ENCODE assay signal across 10 mouse cellular contexts in genomic region chr12:77177303-77177702, GRCm38 (mm10).
DNase-seq lines count a peak whose midpoint lies in the region; ATAC-seq and TF ChIP-seq lines count a peak whose summit lies in the region.
"Had no signal": no experiment of that assay in that cellular context is flagged by ENCODE, and none has a peak within 500 bp of the region (broad histone marks: within the 10 kb centered on the region; RNA-seq: fewer than 3 reads in every experiment).

No protein-coding gene starts in this region.

- no peaks in the 10 kb centered on the region for H3K36me3 ChIP-seq in spleen, adult 2 months (ENCODE audit: control insufficient read depth, insufficient read depth, low read length)
- no peaks in the 10 kb centered on the region for H3K36me3 ChIP-seq in limb, embryonic 11.5 days (ENCODE audit: control insufficient read depth, insufficient read depth, low read length)
- H3K36me3 ChIP-seq: heart, embryonic 12.5 days; liver, embryonic 13.5 days had no signal

- H3K4me3 ChIP-seq in spleen, adult 2 months (ENCODE audit: extremely low read depth, insufficient read depth, insufficient read length) = no peak overlapping the region
- no peak overlapping the region for H3K4me3 ChIP-seq in limb, embryonic 11.5 days (ENCODE audit: low read depth, low read length)
- H3K4me3 ChIP-seq in gastrocnemius, adult 2 months = no peak overlapping the region
- H3K4me3 ChIP-seq: heart, embryonic 12.5 days; liver, embryonic 13.5 days had no signal

- no peak for TF ChIP-seq POLR2A in spleen, adult 2 months (IDR thresholded peaks at IDR 0.05; ENCODE audit: low read depth, low read length)

- WGBS in spleen, adult 2 months = 16% methylated on average over 3 of the region's 3 CpGs
- 54% methylated on average over 3 of the region's 3 CpGs for WGBS in limb, embryonic 11.5 days

- no peaks in the 10 kb centered on the region for H3K27me3 ChIP-seq in spleen, adult 2 months (ENCODE audit: control insufficient read depth, insufficient read depth, low read length)
- no peaks in the 10 kb centered on the region for H3K27me3 ChIP-seq in limb, embryonic 11.5 days (ENCODE audit: control insufficient read depth, insufficient read depth, low read length)
- H3K27me3 ChIP-seq: heart, embryonic 12.5 days; liver, embryonic 13.5 days had no signal

- DNase-seq in spleen, adult 2 months (ENCODE audit: low read depth in 1 of 2, low spot score in 2 of 2) = peak; percentile 30 to 34
- DNase-seq in spleen, postnatal 14 days (ENCODE audit: low spot score in 2 of 2) = no peak
- DNase-seq in limb, embryonic 11.5 days (ENCODE audit: low spot score) = peak; percentile 28
- DNase-seq in yolk sac, embryonic 10.5 days (ENCODE audit: low spot score) = peak; percentile 21
- no peak for DNase-seq in heart, postnatal 25 days (ENCODE audit: low spot score)
- no peak for DNase-seq in gastrocnemius, adult 2 months
- DNase-seq: cerebellum, adult 11-12 months; liver, embryonic 13.5 days had no signal

- peaks cover 10% of the 10 kb centered on the region for H3K4me1 ChIP-seq in spleen, adult 2 months (ENCODE audit: control insufficient read depth, insufficient read depth, insufficient read length)
- H3K4me1 ChIP-seq in limb, embryonic 11.5 days (ENCODE audit: control insufficient read depth, insufficient read depth, low read length) = peaks cover 4% of the 10 kb centered on the region; the same call in 1 of the 2 replicates

- ATAC-seq in activated CD4-positive, CD25-positive, alpha-beta regulatory T cell, adult 4 months = peak; percentile 50
- no peak for ATAC-seq in limb, embryonic 11.5 days (ENCODE audit: insufficient number of reproducible peaks, low FRiP score, low TSS enrichment, low read depth)

- H3K4me2 ChIP-seq in limb, embryonic 11.5 days (ENCODE audit: low read depth, severe bottlenecking) = no peak overlapping the region
- H3K4me2 ChIP-seq: heart, embryonic 12.5 days; liver, embryonic 13.5 days had no signal

- TF ChIP-seq CTCF in spleen, adult 2 months (IDR thresholded peaks at IDR 0.05; ENCODE audit: extremely low read depth, insufficient read depth, insufficient read length, insufficient replicate concordance) = no peak
- no peak for TF ChIP-seq CTCF in gastrocnemius, adult 2 months (IDR thresholded peaks at IDR 0.05)

- no peak overlapping the region for H3K27ac ChIP-seq in spleen, adult 2 months (ENCODE audit: insufficient read depth, low read length)
- 0 out of 2 replicates have a peak overlapping the region, but pooled peaks have one; percentile 39 for H3K27ac ChIP-seq in limb, embryonic 11.5 days (replicated peaks; ENCODE audit: low read depth, low read length)
- H3K27ac ChIP-seq in gastrocnemius, adult 2 months = no peak overlapping the region
- H3K27ac ChIP-seq: liver, embryonic 13.5 days had no signal

- intact Hi-C loops in heart, postnatal 25 days (cut with DNase I) = no loop called here
- intact Hi-C loops in gastrocnemius, adult 2 months (cut with DNase I) = no loop called here

- no peaks in the 10 kb centered on the region for H3K9me3 ChIP-seq in limb, embryonic 11.5 days (ENCODE audit: control insufficient read depth, low read length)
- H3K9me3 ChIP-seq: heart, embryonic 12.5 days; liver, embryonic 13.5 days had no signal

- no peak overlapping the region for H3K9ac ChIP-seq in limb, embryonic 11.5 days (ENCODE audit: low read length)
- H3K9ac ChIP-seq: heart, embryonic 12.5 days; liver, embryonic 13.5 days had no signal

Comparison
In these comparisons a context has a peak if more than half of its experiments do, and no peak if none do; other contexts are left out.
1. DNase-seq: peak in spleen, adult 2 months (2 of 2), limb, embryonic 11.5 days (single experiment) and yolk sac, embryonic 10.5 days (single experiment); none in spleen, postnatal 14 days (0 of 2), heart, postnatal 25 days (single experiment) and gastrocnemius, adult 2 months (single experiment).